Mouse (Mus musculus) CD4-positive, CD25-positive, alpha-beta regulatory T cell, adult 2 months (primary cell): ENCODE results near the gene Slc16a6.

Experiments
- DNase-seq: peaks from one replicate; pipeline ENCODE4 v3.0.0-alpha.2; 2012; ENCODE audit warnings: low read depth, low spot score

Gene Slc16a6

DNA sequence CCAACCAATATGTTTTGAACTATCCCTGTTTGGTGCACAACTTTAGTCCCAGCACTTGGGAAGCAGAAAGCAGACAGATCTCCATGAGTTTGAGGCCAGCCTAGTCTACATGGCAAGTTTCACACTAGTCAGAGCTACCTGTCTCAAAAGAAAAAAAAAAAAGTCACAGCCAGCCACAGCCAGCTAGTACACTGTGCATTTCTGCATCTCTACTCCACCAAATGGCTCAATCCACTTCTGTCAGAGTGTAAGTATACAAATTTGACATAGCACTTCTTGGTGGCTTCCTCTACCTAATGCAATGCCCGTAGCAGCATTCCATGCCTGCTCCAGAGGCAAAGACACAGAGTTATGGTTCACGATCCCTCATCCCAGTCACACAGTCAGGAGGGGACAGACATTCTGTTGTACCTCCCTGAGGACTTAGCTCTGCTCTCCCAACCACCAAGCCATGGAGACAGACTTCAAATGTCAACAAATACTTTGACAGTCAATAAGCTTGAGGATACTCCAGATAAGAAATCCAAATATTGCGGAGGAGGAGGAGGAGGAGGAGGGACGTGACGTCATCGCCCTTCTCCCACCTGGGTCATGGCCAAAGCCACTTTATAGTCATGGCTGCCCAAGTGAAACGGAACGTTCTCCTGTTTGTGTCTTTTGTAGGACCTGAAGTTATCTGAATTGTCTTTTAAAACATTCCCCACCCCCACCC, 56.5 kb downstream of the Slc16a6 start:
- no peak for DNase-seq

DNA sequence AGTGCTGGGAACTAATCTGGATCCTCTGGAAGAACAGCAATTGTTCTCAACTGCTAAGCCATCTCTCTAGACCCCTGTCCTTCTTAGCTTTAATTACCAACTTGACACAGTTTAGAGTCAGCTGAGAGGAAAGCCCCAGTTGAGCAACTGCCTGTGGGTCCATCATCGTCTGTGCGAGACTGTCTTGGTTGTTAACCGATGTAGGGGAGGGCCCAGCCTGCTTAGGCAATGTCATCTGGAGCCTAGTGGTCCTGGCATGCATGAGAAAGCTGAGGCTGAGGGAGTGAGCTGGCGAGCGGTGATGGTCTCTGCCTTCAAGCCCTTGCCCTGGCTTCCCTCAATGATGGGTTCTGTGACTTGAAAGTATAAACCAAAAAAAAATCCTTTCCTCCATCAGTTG, 58.6 kb downstream of the Slc16a6 start:
- DNase-seq = no peak

GRCm38 (mm10) chr11:109413617-109414016, 59.8 kb downstream of the Slc16a6 start, which contains the start of gene 9930022D16Rik:
TSS of gene 9930022D16Rik (plus strand) at chr11:109413917.
- no peak for DNase-seq

- DNase-seq = no peak
Observed at GRCm38 (mm10) chr11:109410197-109410980, 63.0 kb downstream of the Slc16a6 start.

GRCm38 (mm10) chr11:109406431-109406830, 67.0 kb downstream of the Slc16a6 start:
- no peak for DNase-seq
